Mouse (Mus musculus) forelimb bud, embryonic 11.5 days (tissue): ENCODE measurements at regions not wholly inside any gene's neighbourhood (a gene's known extent, or its start where the extent isn't known, plus 50 kb on each side); places are given as distances from the start of the nearest gene placed in this dataset.

Experiments
- DNase-seq: peaks from one replicate; pipeline ENCODE4 v3.0.0-alpha.2; 2012; ENCODE audit warnings: low read depth, low spot score

GRCm38 (mm10) chr3:150050916-150051315 is 1060.6 kb upstream of the Adgrl2 start:
- no peak for DNase-seq

GRCm38 (mm10) chr3:150049876-150050830 is 1059.8 kb upstream of the Adgrl2 start:
- peak; percentile 68 for DNase-seq
